Mouse (Mus musculus) heart, adult 2 months (tissue): ENCODE results near the gene Ccdc73.

Source experiments
- CTCF ChIP-seq: fragments of 200-600 bp; IDR thresholded peaks from 2 replicates; pipeline ENCODE4 v1.8.1; 2022; ENCODE audit warnings: antibody characterized with exemption, mild to moderate bottlenecking, moderate library complexity
- EP300 ChIP-seq: fragments of 200-500 bp; IDR thresholded peaks from 2 replicates; pipeline ENCODE4 v1.6.1; 2011; ENCODE audit warnings: low read depth, low read length, control low read depth; ENCODE audit not compliant: insufficient read depth
- POLR2A ChIP-seq: fragments of 200-500 bp; IDR thresholded peaks from 2 replicates; pipeline ENCODE4 v1.6.1; 2011; ENCODE audit warnings: mild to moderate bottlenecking, low read depth, low read length, control low read depth; ENCODE audit not compliant: insufficient read depth

GRCm38 (mm10) chr2:105058577-105059116 lies 191.0 kb downstream of the Ccdc73 start:
- TF ChIP-seq POLR2A, result no peak
- no peak for TF ChIP-seq CTCF
- TF ChIP-seq EP300, result no peak
